Mouse (Mus musculus) left cerebral cortex, adult 2 months (tissue): ENCODE data around the gene Prcd. TPM values are rescaled to one million over a fixed set of nuclear protein-coding genes. Genes with fewer than 3 reads are reported as not detected.

Experiments used
- DNase-seq, 2 experiments: peaks; one replicate each; pipeline ENCODE4 v3.0.0; 2021 to 2022; ENCODE audit warnings: low spot score in 2 of 2, mixed read lengths in 1 of 2; ENCODE audit errors: extremely low spot score in 1 of 2
- H3K27ac ChIP-seq: fragments of 200-600 bp; 2 replicates; pipeline ENCODE4 v1.8.1; 2022
- H3K4me3 ChIP-seq: fragments of 200-600 bp; 2 replicates; pipeline ENCODE4 v1.8.1; 2022
- CTCF ChIP-seq: fragments of 200-600 bp; IDR thresholded peaks from 2 replicates; pipeline ENCODE4 v1.8.1; 2022; ENCODE audit warnings: antibody characterized with exemption, mild to moderate bottlenecking, moderate library complexity
- intact Hi-C: fragments of 180-260 bp; cut with DNase I; formaldehyde crosslinking; loops from one replicate; pipeline ENCODE4 v1.15.1; 2025
- total RNA-seq, 2 experiments: library from RNA; stranded (reverse); gene quantifications; 2 replicates each; pipeline ENCODE4 v1.2.3; 2021

Gene Prcd
- total RNA-seq, 2 experiments from 2014 or later, result 5.4 to 5.8 TPM

- intact Hi-C loops, result loop anchor here (5.0 kb wide), 1 partner anchor 413 kb away; no protein-coding TSS in a partner anchor
- TF ChIP-seq CTCF, result no peak
- Histone ChIP-seq H3K27ac (peak overlapping the region; percentile 41), H3K4me3 (no peak overlapping the region)
- no peak for DNase-seq
Measured at GRCm38 (mm10) chr11:116644225-116645112, 8.9 kb upstream of the Prcd start.

- no peak overlapping the region for H3K4me3 ChIP-seq
- TF ChIP-seq CTCF, result no peak
- no peak overlapping the region for H3K27ac ChIP-seq
- intact Hi-C loops, result no loop called here
- DNase-seq, result no peak
Measured at GRCm38 (mm10) chr11:116645446-116646110, 7.8 kb upstream of the Prcd start.

- Histone ChIP-seq H3K27ac (no peak overlapping the region), H3K4me3 (no peak overlapping the region)
- intact Hi-C loops, result no loop called here
- no peak for DNase-seq
- no peak for TF ChIP-seq CTCF
Measured at GRCm38 (mm10) chr11:116646136-116646535, 7.2 kb upstream of the Prcd start.

GRCm38 (mm10) chr11:116646771-116647170 lies 6.6 kb upstream of the Prcd start:
- no peak for DNase-seq
- Histone ChIP-seq H3K27ac (no peak overlapping the region), H3K4me3 (no peak overlapping the region)
- intact Hi-C loops, result no loop called here
- no peak for TF ChIP-seq CTCF

- no peak overlapping the region for H3K27ac ChIP-seq
- no peak for TF ChIP-seq CTCF
- DNase-seq, result no peak
- no peak overlapping the region for H3K4me3 ChIP-seq
- intact Hi-C loops, result no loop called here
Measured at GRCm38 (mm10) chr11:116647340-116647991, 5.9 kb upstream of the Prcd start.

GRCm38 (mm10) chr11:116648213-116648921 lies 5.0 kb upstream of the Prcd start:
- H3K27ac ChIP-seq, result no peak overlapping the region
- no peak for DNase-seq
- no peak for TF ChIP-seq CTCF
- H3K4me3 ChIP-seq, result no peak overlapping the region
- intact Hi-C loops, result no loop called here

- H3K4me3 ChIP-seq, result no peak overlapping the region
- intact Hi-C loops, result no loop called here
- no peak overlapping the region for H3K27ac ChIP-seq
- no peak for TF ChIP-seq CTCF
- DNase-seq, result no peak
Measured at GRCm38 (mm10) chr11:116648976-116649375, 4.4 kb upstream of the Prcd start.

GRCm38 (mm10) chr11:116649711-116650337 lies 3.5 kb upstream of the Prcd start:
- Histone ChIP-seq H3K27ac (no peak overlapping the region), H3K4me3 (no peak overlapping the region)
- intact Hi-C loops, result no loop called here
- TF ChIP-seq CTCF, result no peak
- no peak for DNase-seq

- no peak for TF ChIP-seq CTCF
- DNase-seq, result no peak
- no peak overlapping the region for H3K4me3 ChIP-seq
- no peak overlapping the region for H3K27ac ChIP-seq
- intact Hi-C loops, result no loop called here
Measured at GRCm38 (mm10) chr11:116650811-116651210, 2.5 kb upstream of the Prcd start.

GRCm38 (mm10) chr11:116651339-116651738 lies 2.0 kb upstream of the Prcd start:
- Histone ChIP-seq H3K27ac (peak overlapping the region; percentile 75; the same call in 1 of the 2 replicates), H3K4me3 (no peak overlapping the region)
- no peak for TF ChIP-seq CTCF
- DNase-seq, result no peak
- intact Hi-C loops, result no loop called here
